In genomic region chr12:109112996-109113592, GRCm38 (mm10) we compare ENCODE assay signal across 10 mouse cellular contexts. TPM values are rescaled to one million over a fixed set of nuclear protein-coding genes. Genes with fewer than 3 reads are reported as not detected.
A peak's percentile ranks its signal among the peaks of the same experiment; 100 is the strongest.
DNase-seq lines count a peak whose midpoint lies in the region; ATAC-seq lines count a peak whose summit lies in the region.
"Had no signal": no experiment of that assay in that cellular context is flagged by ENCODE, and none has a peak within 500 bp of the region (broad histone marks: within the 10 kb centered on the region; RNA-seq: fewer than 3 reads in every experiment).

No protein-coding gene starts in this region.

- no peaks in the 10 kb centered on the region for H3K9me3 ChIP-seq in midbrain, embryonic 14.5 days (ENCODE audit: control insufficient read depth, low read length)
- H3K9me3 ChIP-seq in midbrain, embryonic 16.5 days (replicated peaks; ENCODE audit: control insufficient read depth, low read length, poor library complexity, severe bottlenecking) = no peaks in the 10 kb centered on the region
- no peaks in the 10 kb centered on the region for H3K9me3 ChIP-seq in forebrain, embryonic 13.5 days (replicated peaks)

- no peak overlapping the region for H3K4me3 ChIP-seq in midbrain, embryonic 14.5 days (replicated peaks; ENCODE audit: low read depth, low read length)
- no peak overlapping the region for H3K4me3 ChIP-seq in midbrain, embryonic 16.5 days (ENCODE audit: low read depth, low read length)
- no peak overlapping the region for H3K4me3 ChIP-seq in forebrain, embryonic 13.5 days

- no peak overlapping the region for H3K27ac ChIP-seq in midbrain, embryonic 14.5 days (replicated peaks; ENCODE audit: low read depth, low read length)
- H3K27ac ChIP-seq in midbrain, embryonic 16.5 days (ENCODE audit: low read length) = no peak overlapping the region
- peak overlapping the region; percentile 64 for H3K27ac ChIP-seq in forebrain, embryonic 13.5 days
- H3K27ac ChIP-seq: liver, embryonic 14.5 days had no signal

- no peaks in the 10 kb centered on the region for H3K27me3 ChIP-seq in midbrain, embryonic 14.5 days (ENCODE audit: control insufficient read depth, insufficient read depth, low read length)
- H3K27me3 ChIP-seq in midbrain, embryonic 16.5 days (ENCODE audit: control insufficient read depth, insufficient read depth, low read depth, low read length) = no peaks in the 10 kb centered on the region
- no peaks in the 10 kb centered on the region for H3K27me3 ChIP-seq in forebrain, embryonic 13.5 days

- no peak for ATAC-seq in midbrain, embryonic 14.5 days (ENCODE audit: low FRiP score, low TSS enrichment)
- no peak for ATAC-seq in midbrain, embryonic 16.5 days
- peak; percentile 76 for ATAC-seq in forebrain, embryonic 13.5 days
- ATAC-seq in granulocyte monocyte progenitor cell, adult 5-6 weeks (replicated peaks; ENCODE audit: poor library complexity, severe bottlenecking) = no peak

- no peak overlapping the region for H3K9ac ChIP-seq in midbrain, embryonic 14.5 days (replicated peaks; ENCODE audit: low read length)
- H3K9ac ChIP-seq in midbrain, embryonic 16.5 days (ENCODE audit: low read depth, low read length) = no peak overlapping the region
- H3K9ac ChIP-seq in forebrain, embryonic 13.5 days = no peak overlapping the region
- H3K9ac ChIP-seq: liver, embryonic 14.5 days had no signal

- no peak overlapping the region for H3K4me2 ChIP-seq in midbrain, embryonic 14.5 days (ENCODE audit: low read length)
- no peak overlapping the region for H3K4me2 ChIP-seq in midbrain, embryonic 16.5 days (ENCODE audit: low read length)
- peak overlapping the region; percentile 14 for H3K4me2 ChIP-seq in forebrain, embryonic 13.5 days
- H3K4me2 ChIP-seq: heart, embryonic 11.5 days had no signal

- WGBS in midbrain, embryonic 14.5 days = 50% methylated on average over 10 of the region's 10 CpGs
- WGBS in midbrain, embryonic 16.5 days = 51% methylated on average over 10 of the region's 10 CpGs
- WGBS in forebrain, embryonic 13.5 days = 32% methylated on average over 10 of the region's 10 CpGs

- no peaks in the 10 kb centered on the region for H3K36me3 ChIP-seq in midbrain, embryonic 14.5 days (ENCODE audit: control insufficient read depth, insufficient read depth, low read length)
- H3K36me3 ChIP-seq in midbrain, embryonic 16.5 days (ENCODE audit: control insufficient read depth, insufficient read depth, low read length) = no peaks in the 10 kb centered on the region
- H3K36me3 ChIP-seq in forebrain, embryonic 13.5 days (ENCODE audit: poor library complexity, severe bottlenecking) = no peaks in the 10 kb centered on the region

- H3K4me1 ChIP-seq in midbrain, embryonic 14.5 days (ENCODE audit: control insufficient read depth, insufficient read depth, low read length) = peaks cover 11% of the 10 kb centered on the region; the same call in 1 of the 2 replicates
- no peaks in the 10 kb centered on the region; the same call in 1 of the 2 replicates for H3K4me1 ChIP-seq in midbrain, embryonic 16.5 days (ENCODE audit: control insufficient read depth, insufficient read depth, low read length)
- peaks cover 22% of the 10 kb centered on the region for H3K4me1 ChIP-seq in forebrain, embryonic 13.5 days

- peak; percentile 18 for DNase-seq in embryo, embryonic 11 days
- no peak for DNase-seq in embryo, embryonic 10 days (ENCODE audit: low spot score)
- DNase-seq in midbrain, embryonic 14.5 days = peak; percentile 60
- peak; percentile 14 for DNase-seq in kidney, postnatal 14 days
- DNase-seq in urinary bladder, adult 18-20 months (ENCODE audit: low spot score in 2 of 2) = no peak

RNA-seq across cellular contexts. Expression of gene Begain, which starts 45.1 kb away (rescaled TPM):
- 27.3 and 33.1 TPM in 2 replicates for polyA plus RNA-seq in midbrain, embryonic 14.5 days (2014; fragmentation: Nextera tagmentation; extraction: Ambion mirVana)
- 22.1 and 25.4 TPM in 2 replicates for polyA plus RNA-seq in midbrain, embryonic 16.5 days (2015; fragmentation: Nextera tagmentation; extraction: Ambion mirVana)
- polyA plus RNA-seq in forebrain, embryonic 13.5 days (2015; fragmentation: Nextera tagmentation; extraction: Ambion mirVana) = 8.3 and 9.0 TPM in 2 replicates
- total RNA-seq in granulocyte monocyte progenitor cell, adult 5-6 weeks (2014; fragmentation: Nextera tagmentation) = 0.47 TPM in 1 of 2 replicates, not detected in the other
- not detected in 2 replicates for total RNA-seq in granulocyte monocyte progenitor cell, adult 5-6 weeks (2017)

Comparison
In these comparisons a context has a peak if more than half of its experiments do, and no peak if none do; other contexts are left out.
1. DNase-seq: peak in embryo, embryonic 11 days (single experiment), midbrain, embryonic 14.5 days (single experiment) and kidney, postnatal 14 days (single experiment); none in embryo, embryonic 10 days (single experiment) and urinary bladder, adult 18-20 months (0 of 2).